Comparison of ENCODE assay signal across 22 mouse cellular contexts in the genomic region with DNA sequence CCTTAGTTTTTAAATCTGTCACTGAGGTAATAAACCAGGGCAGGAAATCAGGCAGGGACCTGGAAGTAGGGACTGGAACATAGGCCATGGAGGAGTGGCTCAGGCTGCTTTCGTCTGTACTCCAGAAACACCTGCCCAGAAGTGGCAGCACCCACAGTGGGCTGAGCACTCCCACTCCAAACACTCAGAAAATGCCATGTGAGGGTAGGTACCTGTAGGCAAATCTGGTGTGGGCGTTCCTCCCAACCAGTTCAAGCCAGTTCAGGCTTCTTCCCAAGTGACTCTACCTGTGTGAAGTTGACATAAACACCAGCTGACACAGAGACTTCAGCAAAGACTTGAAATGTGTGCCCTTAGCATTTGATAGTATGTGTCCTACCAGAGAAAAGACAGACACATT.
A peak's percentile ranks its signal among the peaks of the same experiment; 100 is the strongest.
DNase-seq lines count a peak whose midpoint lies in the region; ATAC-seq and TF ChIP-seq lines count a peak whose summit lies in the region.
"Had no signal": no experiment of that assay in that cellular context is flagged by ENCODE, and none has a peak within 500 bp of the region (broad histone marks: within the 10 kb centered on the region; RNA-seq: fewer than 3 reads in every experiment).

No protein-coding gene starts in this region.

- H3K4me3 ChIP-seq in lung, adult 2 months (replicated peaks; ENCODE audit: extremely low read depth, low read depth, low read length) = no peak overlapping the region
- no peak overlapping the region for H3K4me3 ChIP-seq in midbrain, embryonic 13.5 days (replicated peaks)
- H3K4me3 ChIP-seq: gastrocnemius, adult 2 months; hindbrain, embryonic 13.5 days had no signal

- H3K4me2 ChIP-seq in midbrain, embryonic 13.5 days (replicated peaks) = no peak overlapping the region
- H3K4me2 ChIP-seq: heart, embryonic 11.5 days; hindbrain, embryonic 13.5 days had no signal

- TF ChIP-seq POLR2A in lung, adult 2 months (IDR thresholded peaks at IDR 0.05; ENCODE audit: borderline replicate concordance, extremely low read depth, low read depth, low read length) = no peak

- H3K36me3 ChIP-seq in midbrain, embryonic 13.5 days = peaks cover 52% of the 10 kb centered on the region

- ATAC-seq in midbrain, embryonic 13.5 days = no peak
- ATAC-seq: activated CD4-positive, CD25-positive, alpha-beta regulatory T cell, adult 4 months; CD4-positive, CD25-positive, alpha-beta regulatory T cell, adult 4 months; forebrain, embryonic 14.5 days; forebrain, postnatal 0 days; hindbrain, embryonic 16.5 days had no signal

- TF ChIP-seq CTCF in lung, adult 2 months (IDR thresholded peaks at IDR 0.05; ENCODE audit: insufficient read depth, low read length) = no peak

- H3K9ac ChIP-seq in midbrain, embryonic 13.5 days (replicated peaks) = no peak overlapping the region
- H3K9ac ChIP-seq: forebrain, postnatal 0 days; hindbrain, embryonic 13.5 days had no signal

- no peak overlapping the region for H3K27ac ChIP-seq in midbrain, embryonic 13.5 days
- H3K27ac ChIP-seq: gastrocnemius, adult 2 months; hindbrain, embryonic 13.5 days had no signal

- peak; percentile 14 for DNase-seq in gonadal fat pad, adult 2 months (ENCODE audit: low read depth)
- DNase-seq in lung, adult 2 months = peak; percentile 21
- DNase-seq in lung, postnatal 14 days = peak; percentile 9
- DNase-seq in lung, postnatal 4 days = peak; percentile 38 to 62
- no peak for DNase-seq in left cerebral cortex, adult 18-20 months (ENCODE audit: low spot score in 2 of 2)
- DNase-seq in ovary, adult 18-20 months (ENCODE audit: low spot score) = no peak
- DNase-seq: adrenal gland, adult 8-10 months; adrenal gland, postnatal 25 days; cerebellum, adult 11-12 months; cerebellum, adult 8-10 months; cerebellum, postnatal 10 days; cerebellum, postnatal 36 days; forebrain, postnatal 0 days; gastrocnemius, adult 2 months; gastrocnemius, postnatal 14 days had no signal

- H3K4me1 ChIP-seq in lung, adult 2 months (ENCODE audit: control insufficient read depth, insufficient read depth, low read length) = no peaks in the 10 kb centered on the region
- no peaks in the 10 kb centered on the region for H3K4me1 ChIP-seq in midbrain, embryonic 13.5 days (replicated peaks)
- H3K4me1 ChIP-seq: hindbrain, embryonic 13.5 days had no signal

- no peaks in the 10 kb centered on the region for H3K9me3 ChIP-seq in midbrain, embryonic 13.5 days
- H3K9me3 ChIP-seq: hindbrain, embryonic 13.5 days had no signal

- no peaks in the 10 kb centered on the region for H3K27me3 ChIP-seq in midbrain, embryonic 13.5 days
- H3K27me3 ChIP-seq: hindbrain, embryonic 13.5 days had no signal

- 73% methylated on average over 2 of the region's 2 CpGs for WGBS in lung, adult 2 months
- 96% methylated on average over 2 of the region's 2 CpGs for WGBS in midbrain, embryonic 13.5 days

Comparison
In these comparisons a context has a peak if more than half of its experiments do, and no peak if none do; other contexts are left out.
1. DNase-seq: peak in gonadal fat pad, adult 2 months (single experiment), lung, adult 2 months (single experiment), lung, postnatal 14 days (single experiment) and lung, postnatal 4 days (2 of 2); none in left cerebral cortex, adult 18-20 months (0 of 2) and ovary, adult 18-20 months (single experiment).